Mouse (Mus musculus) embryo, embryonic 11 days (tissue): ENCODE results near the gene Prss44.
A peak's percentile ranks its signal among the peaks of the same experiment; 100 is the strongest.

Experiments used
- DNase-seq: peaks from one replicate; pipeline ENCODE4 v3.0.0-alpha.2; 2015

Prss44 gene

GRCm38 (mm10) chr9:110834411-110834810 lies 20.6 kb downstream of the Prss44 start, which contains the start of gene Prss45:
Gene Prss45, plus strand, starts transcription at chr9:110834588.
- no peak for DNase-seq

GRCm38 (mm10) chr9:110834961-110835360 lies 21.2 kb downstream of the Prss44 start:
- no peak for DNase-seq

- no peak for DNase-seq
Observed at GRCm38 (mm10) chr9:110836112-110836511, 22.3 kb downstream of the Prss44 start.

GRCm38 (mm10) chr9:110840905-110841304 lies 27.1 kb downstream of the Prss44 start:
- no peak for DNase-seq

- no peak for DNase-seq
Observed at GRCm38 (mm10) chr9:110841438-110841837, 27.6 kb downstream of the Prss44 start.

- no peak for DNase-seq
Observed at GRCm38 (mm10) chr9:110844206-110844605, 30.4 kb downstream of the Prss44 start, which contains the start of gene Prss46. Gene Prss46, plus strand, starts transcription at chr9:110844506.

GRCm38 (mm10) chr9:110849162-110849561 lies 35.4 kb downstream of the Prss44 start:
- no peak for DNase-seq

- no peak for DNase-seq
Observed at GRCm38 (mm10) chr9:110855903-110856302, 42.1 kb downstream of the Prss44 start.

GRCm38 (mm10) chr9:110856920-110857319 lies 43.1 kb downstream of the Prss44 start:
- DNase-seq = no peak

- DNase-seq = peak; percentile 72
Observed at GRCm38 (mm10) chr9:110857781-110858472, 44.1 kb downstream of the Prss44 start, which contains the start of gene Prss50. Gene Prss50, plus strand, starts transcription at chr9:110857967.

GRCm38 (mm10) chr9:110858523-110858922 lies 44.7 kb downstream of the Prss44 start:
- DNase-seq = no peak

GRCm38 (mm10) chr9:110858967-110859596 lies 45.3 kb downstream of the Prss44 start:
- DNase-seq = no peak

GRCm38 (mm10) chr9:110871030-110871429 lies 57.2 kb downstream of the Prss44 start:
- peak; percentile 58 for DNase-seq
